Mouse (Mus musculus): ENCODE data around the gene Numb. TPM values are rescaled to one million over a fixed set of nuclear protein-coding genes. Genes with fewer than 3 reads are reported as not detected.

Gene Numb
- polyA plus RNA-seq, 1 experiment from 2014 or later: 44.3 TPM

- Histone ChIP-seq H3K27me3 (ENCODE audit: insufficient read depth, low read length) (no peaks in the 10 kb centered on the region), H3K27ac (ENCODE audit: low read length) (peak overlapping the region; percentile 71), H3K9ac (replicated peaks; ENCODE audit: low read length) (no peak overlapping the region), H3K36me3 (ENCODE audit: insufficient read depth, low read length) (peaks cover 27% of the 10 kb centered on the region), H3K4me2 (replicated peaks; ENCODE audit: low read depth, low read length) (no peak overlapping the region), H3K9me3 (ENCODE audit: low read length) (no peaks in the 10 kb centered on the region), H3K4me3 (ENCODE audit: low read length) (no peak overlapping the region), H3K4me1 (ENCODE audit: insufficient read depth, low read length) (peaks cover 20% of the 10 kb centered on the region)
- WGBS: 29% methylated on average over 10 of the region's 10 CpGs
- ATAC-seq (ENCODE audit: low FRiP score, low TSS enrichment): peak; percentile 85
These were observed 128.9 kb downstream of the Numb start for GRCm38 (mm10) chr12:83792706-83793410.

- H3K9ac ChIP-seq (replicated peaks; ENCODE audit: low read length): no peak overlapping the region
- H3K9me3 ChIP-seq (ENCODE audit: low read length): no peaks in the 10 kb centered on the region
- H3K27me3 ChIP-seq (ENCODE audit: insufficient read depth, low read length): no peaks in the 10 kb centered on the region
- H3K36me3 ChIP-seq (ENCODE audit: insufficient read depth, low read length): peaks cover 24% of the 10 kb centered on the region
- peaks cover 20% of the 10 kb centered on the region for H3K4me1 ChIP-seq (ENCODE audit: insufficient read depth, low read length)
- no peak overlapping the region for H3K4me2 ChIP-seq (replicated peaks; ENCODE audit: low read depth, low read length)
- no peak overlapping the region for H3K4me3 ChIP-seq (ENCODE audit: low read length)
- 73% methylated on average over 10 of the region's 10 CpGs for WGBS
- 0 out of 2 replicates have a peak overlapping the region, but pooled peaks have one; percentile 71 for H3K27ac ChIP-seq (ENCODE audit: low read length)
- no peak for ATAC-seq (ENCODE audit: low FRiP score, low TSS enrichment)
These were observed 130.0 kb downstream of the Numb start for GRCm38 (mm10) chr12:83791737-83792136.

- H3K9ac ChIP-seq (replicated peaks; ENCODE audit: low read length): no peak overlapping the region
- no peaks in the 10 kb centered on the region for H3K9me3 ChIP-seq (ENCODE audit: low read length)
- WGBS: 86% methylated on average over 4 of the region's 4 CpGs
- no peak overlapping the region for H3K4me2 ChIP-seq (replicated peaks; ENCODE audit: low read depth, low read length)
- H3K4me3 ChIP-seq (ENCODE audit: low read length): no peak overlapping the region
- no peak for ATAC-seq (ENCODE audit: low FRiP score, low TSS enrichment)
- H3K27ac ChIP-seq (ENCODE audit: low read length): no peak overlapping the region
- H3K4me1 ChIP-seq (ENCODE audit: insufficient read depth, low read length): peaks cover 20% of the 10 kb centered on the region
- peaks cover 18% of the 10 kb centered on the region for H3K36me3 ChIP-seq (ENCODE audit: insufficient read depth, low read length)
- no peaks in the 10 kb centered on the region for H3K27me3 ChIP-seq (ENCODE audit: insufficient read depth, low read length)
These were observed 131.0 kb downstream of the Numb start for GRCm38 (mm10) chr12:83790749-83791148.

GRCm38 (mm10) chr12:83789781-83790140 lies 132.0 kb downstream of the Numb start:
- ATAC-seq (ENCODE audit: low FRiP score, low TSS enrichment): no peak
- Histone ChIP-seq H3K4me1 (ENCODE audit: insufficient read depth, low read length) (peaks cover 20% of the 10 kb centered on the region), H3K4me2 (replicated peaks; ENCODE audit: low read depth, low read length) (no peak overlapping the region), H3K4me3 (ENCODE audit: low read length) (no peak overlapping the region), H3K27me3 (ENCODE audit: insufficient read depth, low read length) (no peaks in the 10 kb centered on the region), H3K9me3 (ENCODE audit: low read length) (no peaks in the 10 kb centered on the region), H3K36me3 (ENCODE audit: insufficient read depth, low read length) (peaks cover 10% of the 10 kb centered on the region), H3K9ac (replicated peaks; ENCODE audit: low read length) (no peak overlapping the region), H3K27ac (ENCODE audit: low read length) (no peak overlapping the region)
- WGBS: 26% methylated on average over 4 of the region's 4 CpGs

GRCm38 (mm10) chr12:83789051-83789780 lies 132.5 kb downstream of the Numb start:
- 86% methylated on average over 17 of the region's 17 CpGs for WGBS
- Histone ChIP-seq H3K4me1 (ENCODE audit: insufficient read depth, low read length) (peaks cover 20% of the 10 kb centered on the region), H3K4me3 (ENCODE audit: low read length) (no peak overlapping the region), H3K9ac (replicated peaks; ENCODE audit: low read length) (no peak overlapping the region), H3K9me3 (ENCODE audit: low read length) (no peaks in the 10 kb centered on the region), H3K4me2 (replicated peaks; ENCODE audit: low read depth, low read length) (no peak overlapping the region), H3K36me3 (ENCODE audit: insufficient read depth, low read length) (peaks cover 10% of the 10 kb centered on the region), H3K27me3 (ENCODE audit: insufficient read depth, low read length) (no peaks in the 10 kb centered on the region), H3K27ac (ENCODE audit: low read length) (no peak overlapping the region)
- no peak for ATAC-seq (ENCODE audit: low FRiP score, low TSS enrichment)

GRCm38 (mm10) chr12:83785305-83785704 lies 136.4 kb downstream of the Numb start:
- ATAC-seq (ENCODE audit: low FRiP score, low TSS enrichment): no peak
- 73% methylated on average over 4 of the region's 4 CpGs for WGBS
- Histone ChIP-seq H3K4me3 (ENCODE audit: low read length) (no peak overlapping the region), H3K4me1 (ENCODE audit: insufficient read depth, low read length) (peaks cover 2% of the 10 kb centered on the region; the same call in 1 of the 2 replicates), H3K4me2 (replicated peaks; ENCODE audit: low read depth, low read length) (no peak overlapping the region), H3K9me3 (ENCODE audit: low read length) (no peaks in the 10 kb centered on the region), H3K9ac (replicated peaks; ENCODE audit: low read length) (no peak overlapping the region), H3K36me3 (ENCODE audit: insufficient read depth, low read length) (no peaks in the 10 kb centered on the region), H3K27ac (ENCODE audit: low read length) (no peak overlapping the region), H3K27me3 (ENCODE audit: insufficient read depth, low read length) (no peaks in the 10 kb centered on the region)

GRCm38 (mm10) chr12:83782669-83783068 lies 139.1 kb downstream of the Numb start:
- H3K9ac ChIP-seq (replicated peaks; ENCODE audit: low read length): no peak overlapping the region
- no peak overlapping the region for H3K4me3 ChIP-seq (ENCODE audit: low read length)
- H3K4me2 ChIP-seq (replicated peaks; ENCODE audit: low read depth, low read length): no peak overlapping the region
- WGBS: 88% methylated on average over 10 of the region's 10 CpGs
- no peak overlapping the region for H3K27ac ChIP-seq (ENCODE audit: low read length)
- no peaks in the 10 kb centered on the region for H3K4me1 ChIP-seq (ENCODE audit: insufficient read depth, low read length)
- H3K36me3 ChIP-seq (ENCODE audit: insufficient read depth, low read length): no peaks in the 10 kb centered on the region
- ATAC-seq (ENCODE audit: low FRiP score, low TSS enrichment): no peak
- H3K9me3 ChIP-seq (ENCODE audit: low read length): no peaks in the 10 kb centered on the region
- H3K27me3 ChIP-seq (ENCODE audit: insufficient read depth, low read length): no peaks in the 10 kb centered on the region

- 83% methylated on average over 23 of the region's 23 CpGs for WGBS
- H3K9ac ChIP-seq (replicated peaks; ENCODE audit: low read length): no peak overlapping the region
- H3K9me3 ChIP-seq (ENCODE audit: low read length): no peaks in the 10 kb centered on the region
- no peak overlapping the region for H3K27ac ChIP-seq (ENCODE audit: low read length)
- no peaks in the 10 kb centered on the region for H3K4me1 ChIP-seq (ENCODE audit: insufficient read depth, low read length)
- H3K4me2 ChIP-seq (replicated peaks; ENCODE audit: low read depth, low read length): no peak overlapping the region
- no peaks in the 10 kb centered on the region for H3K36me3 ChIP-seq (ENCODE audit: insufficient read depth, low read length)
- ATAC-seq (ENCODE audit: low FRiP score, low TSS enrichment): no peak
- H3K4me3 ChIP-seq (ENCODE audit: low read length): no peak overlapping the region
- no peaks in the 10 kb centered on the region for H3K27me3 ChIP-seq (ENCODE audit: insufficient read depth, low read length)
These were observed 140.0 kb downstream of the Numb start for GRCm38 (mm10) chr12:83781640-83782278.

- Histone ChIP-seq H3K4me2 (replicated peaks; ENCODE audit: low read depth, low read length) (no peak overlapping the region), H3K27ac (ENCODE audit: low read length) (no peak overlapping the region), H3K4me3 (ENCODE audit: low read length) (no peak overlapping the region), H3K27me3 (ENCODE audit: insufficient read depth, low read length) (no peaks in the 10 kb centered on the region), H3K4me1 (ENCODE audit: insufficient read depth, low read length) (no peaks in the 10 kb centered on the region), H3K9ac (replicated peaks; ENCODE audit: low read length) (no peak overlapping the region), H3K9me3 (ENCODE audit: low read length) (no peaks in the 10 kb centered on the region), H3K36me3 (ENCODE audit: insufficient read depth, low read length) (no peaks in the 10 kb centered on the region)
- ATAC-seq (ENCODE audit: low FRiP score, low TSS enrichment): no peak
- WGBS: 64% methylated on average over 7 of the region's 7 CpGs
These were observed 140.5 kb downstream of the Numb start for GRCm38 (mm10) chr12:83781204-83781603.

- no peaks in the 10 kb centered on the region for H3K9me3 ChIP-seq (ENCODE audit: low read length)
- WGBS: 80% methylated on average over 3 of the region's 3 CpGs
- no peak overlapping the region for H3K4me2 ChIP-seq (replicated peaks; ENCODE audit: low read depth, low read length)
- H3K4me1 ChIP-seq (ENCODE audit: insufficient read depth, low read length): no peaks in the 10 kb centered on the region
- no peak overlapping the region for H3K27ac ChIP-seq (ENCODE audit: low read length)
- ATAC-seq (ENCODE audit: low FRiP score, low TSS enrichment): no peak
- no peaks in the 10 kb centered on the region for H3K36me3 ChIP-seq (ENCODE audit: insufficient read depth, low read length)
- H3K9ac ChIP-seq (replicated peaks; ENCODE audit: low read length): no peak overlapping the region
- no peak overlapping the region for H3K4me3 ChIP-seq (ENCODE audit: low read length)
- no peaks in the 10 kb centered on the region for H3K27me3 ChIP-seq (ENCODE audit: insufficient read depth, low read length)
These were observed 141.6 kb downstream of the Numb start for GRCm38 (mm10) chr12:83780181-83780580.
